Comparison of ENCODE assay signal across 18 mouse cellular contexts in the genomic region with DNA sequence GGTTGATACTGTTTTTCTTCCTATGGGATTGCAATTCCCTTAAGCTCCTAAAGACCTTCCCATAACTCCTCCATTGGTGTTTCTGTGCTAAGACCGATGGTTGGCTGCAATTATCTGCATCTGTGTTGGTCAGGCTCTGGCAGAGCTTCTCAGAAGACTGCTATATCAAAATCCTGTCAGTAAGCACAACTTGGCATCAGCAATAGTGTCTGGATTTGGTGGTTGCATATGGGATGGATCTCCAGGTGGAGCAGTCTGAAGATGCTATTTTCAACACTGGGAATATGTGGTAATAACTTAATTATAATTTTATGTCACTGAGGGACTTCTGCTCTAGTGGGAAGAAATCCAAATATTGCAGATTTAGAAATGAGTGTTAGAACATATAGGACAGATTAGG.
"Had no signal": no experiment of that assay in that cellular context is flagged by ENCODE, and none has a peak within 500 bp of the region (broad histone marks: within the 10 kb centered on the region; RNA-seq: fewer than 3 reads in every experiment).

No protein-coding gene starts in this region.

- DNase-seq: gastrocnemius, postnatal 10 days; gastrocnemius, postnatal 25 days; heart, adult 11 months; heart, adult 2 months; heart, postnatal 14 days; heart, postnatal 36 days; kidney, adult 11 months; kidney, adult 2 months; kidney, adult 9 months; kidney, postnatal 14 days; kidney, postnatal 36 days; layer of hippocampus, adult 9-11 months; layer of hippocampus, postnatal 36 days; left cerebral cortex, postnatal 4 days; lung, adult 18-20 months had no signal

- ATAC-seq: hindbrain, postnatal 0 days; intestine, embryonic 16.5 days; liver, embryonic 12.5 days had no signal
